Mouse (Mus musculus) ovary, postnatal 14 days (tissue): Measurements from ENCODE around the gene Trim67.

ENCODE experiments used
- DNase-seq: peaks from one replicate; pipeline ENCODE4 v3.0.0; 2022; ENCODE audit warnings: low spot score

The Trim67 gene

DNA sequence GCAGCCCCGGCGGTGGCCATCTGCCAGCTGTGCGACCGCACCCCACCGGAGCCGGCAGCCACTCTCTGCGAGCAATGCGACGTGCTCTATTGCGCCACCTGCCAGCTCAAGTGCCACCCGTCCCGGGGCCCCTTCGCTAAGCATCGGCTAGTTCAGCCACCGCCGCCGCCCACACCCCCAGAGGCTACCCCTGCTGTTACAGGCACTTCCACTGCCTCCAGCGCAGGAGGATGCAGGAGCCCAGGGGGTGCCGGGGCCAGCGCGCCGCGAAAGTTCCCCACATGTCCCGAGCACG is 1.5 kb downstream of the Trim67 start:
- peak; percentile 14 for DNase-seq

DNA sequence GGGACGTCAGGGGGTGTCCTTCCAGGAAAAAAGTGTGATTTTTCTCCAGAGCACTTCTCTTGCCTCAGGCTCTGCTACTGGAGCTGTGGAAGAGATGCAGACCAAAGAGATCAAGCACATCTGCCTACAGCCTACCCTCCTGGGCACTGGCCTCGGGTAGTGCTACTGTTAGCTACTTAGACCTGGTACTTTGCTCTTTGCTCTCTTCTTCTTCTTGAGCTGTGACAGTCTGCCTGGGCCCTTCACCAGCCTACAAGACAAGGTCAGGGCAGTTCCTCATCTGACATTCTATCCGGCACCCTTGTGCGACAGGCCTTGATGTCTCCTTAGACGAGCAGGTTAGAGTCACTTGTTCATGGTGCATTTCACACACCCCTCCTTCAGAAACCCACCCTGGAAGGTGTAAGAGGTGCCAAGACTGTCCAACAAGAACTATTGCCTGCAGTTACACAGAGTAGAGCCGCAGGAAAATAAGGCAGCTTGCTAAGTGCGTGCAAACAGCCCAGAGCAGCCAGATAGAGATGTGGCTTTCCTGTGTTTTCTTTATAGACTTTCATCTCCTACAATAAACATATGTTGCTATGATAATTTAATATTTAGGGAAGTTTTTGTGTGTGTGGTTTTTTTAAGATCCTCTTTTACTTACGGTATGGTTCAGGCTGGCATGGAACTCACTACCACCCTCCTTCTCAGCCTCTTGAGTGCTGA is 3.0 kb downstream of the Trim67 start:
- DNase-seq = no peak

DNA sequence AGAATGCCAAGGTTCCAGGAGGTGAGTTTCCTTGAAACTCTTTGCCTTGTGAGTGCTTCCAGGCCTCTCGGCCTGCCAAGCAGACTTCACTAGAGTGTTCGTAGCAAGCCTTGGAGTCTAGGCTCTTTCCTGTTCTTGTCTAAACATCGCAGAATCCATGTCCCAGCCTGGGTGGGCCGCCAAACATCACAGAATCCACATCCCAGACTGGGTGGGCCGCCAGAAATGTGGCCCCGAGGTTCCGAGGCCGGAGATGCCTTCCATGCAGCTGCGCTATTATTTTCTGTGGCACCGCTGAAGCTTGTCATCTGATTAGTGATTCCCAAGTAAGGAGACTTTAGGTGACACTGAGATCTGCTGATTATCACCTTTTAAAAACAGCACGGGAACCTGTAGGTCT is 7.7 kb downstream of the Trim67 start:
- DNase-seq = no peak

DNA sequence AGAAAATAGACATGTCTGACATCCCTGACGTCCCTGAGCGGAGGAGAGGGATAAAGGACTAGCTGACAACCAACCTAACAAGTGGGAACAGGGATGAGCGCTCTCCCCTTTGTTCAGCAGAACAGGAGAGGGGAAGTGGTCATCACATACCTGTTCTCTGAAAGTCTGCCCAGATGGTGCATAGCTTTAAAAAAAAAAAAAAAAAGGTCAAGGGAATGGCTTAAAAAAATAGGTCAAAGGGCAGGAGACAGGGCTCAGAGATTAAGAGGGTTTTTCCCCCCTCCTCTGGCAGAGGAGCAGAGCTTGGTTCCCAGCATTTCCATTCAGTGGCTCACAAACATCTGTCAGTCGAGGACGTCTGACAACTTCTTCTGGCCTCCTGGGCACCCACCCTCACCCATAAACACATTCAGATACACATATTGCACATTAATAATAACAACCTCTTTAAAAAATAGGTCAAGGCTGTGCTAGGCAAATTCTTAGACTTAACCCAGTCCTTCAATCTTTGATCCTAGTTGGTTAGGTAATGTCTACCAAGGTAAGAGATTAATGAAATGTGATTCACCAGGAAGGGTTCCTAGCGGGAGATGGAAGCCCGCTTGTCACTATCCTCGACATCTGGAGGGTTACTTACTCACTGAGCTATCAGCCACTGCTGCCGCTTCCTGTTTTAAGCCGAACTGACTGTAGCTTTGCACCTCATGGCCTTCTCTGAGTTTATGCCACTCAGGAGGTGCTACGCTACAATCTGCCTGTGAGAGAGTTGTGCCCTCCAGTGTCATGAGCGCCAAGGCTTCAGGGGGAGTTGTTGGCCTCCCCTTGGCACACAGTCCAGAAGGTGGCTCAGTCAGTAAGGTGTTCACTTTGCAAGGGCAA is 11.2 kb downstream of the Trim67 start:
- DNase-seq = no peak

DNA sequence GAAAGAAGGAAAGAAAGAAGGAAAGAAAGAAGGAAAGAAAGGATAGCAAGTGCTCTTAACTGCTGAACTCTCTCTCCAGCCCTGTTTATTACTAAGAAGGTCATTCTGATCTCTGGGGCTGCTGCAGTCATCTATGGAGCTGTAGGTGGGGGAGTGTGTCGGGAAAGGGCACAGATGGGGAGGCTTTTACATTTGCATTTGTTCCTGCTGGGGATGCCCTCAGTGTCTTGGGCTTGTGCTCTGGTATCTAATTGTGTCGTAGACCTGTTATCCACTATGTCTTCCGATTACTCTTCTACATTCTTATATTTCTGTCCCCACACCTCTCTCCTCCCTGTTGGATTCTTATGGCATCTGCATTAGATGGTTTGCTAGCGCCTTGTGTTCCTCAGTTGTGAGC is 13.1 kb downstream of the Trim67 start:
- DNase-seq = no peak

DNA sequence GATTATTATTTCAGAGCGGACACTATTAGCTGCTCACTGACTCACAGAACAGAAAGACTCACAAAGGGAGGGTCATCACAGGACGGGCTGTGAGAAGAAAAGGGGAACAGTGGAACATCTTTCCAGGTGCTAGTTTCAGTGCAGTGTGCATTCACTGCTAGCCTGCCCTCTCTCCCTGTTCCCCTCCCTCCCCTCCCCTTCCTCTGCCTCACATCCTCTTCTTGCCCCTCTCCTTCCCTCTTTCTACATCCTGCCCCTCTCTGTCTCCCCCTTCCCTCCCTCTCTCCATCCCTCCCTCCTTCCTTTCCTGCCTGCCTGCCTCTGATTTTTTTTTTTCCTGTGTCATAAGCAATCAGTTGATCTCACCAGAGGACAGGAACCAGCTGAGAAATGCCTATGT is 16.5 kb downstream of the Trim67 start:
- DNase-seq = no peak

DNA sequence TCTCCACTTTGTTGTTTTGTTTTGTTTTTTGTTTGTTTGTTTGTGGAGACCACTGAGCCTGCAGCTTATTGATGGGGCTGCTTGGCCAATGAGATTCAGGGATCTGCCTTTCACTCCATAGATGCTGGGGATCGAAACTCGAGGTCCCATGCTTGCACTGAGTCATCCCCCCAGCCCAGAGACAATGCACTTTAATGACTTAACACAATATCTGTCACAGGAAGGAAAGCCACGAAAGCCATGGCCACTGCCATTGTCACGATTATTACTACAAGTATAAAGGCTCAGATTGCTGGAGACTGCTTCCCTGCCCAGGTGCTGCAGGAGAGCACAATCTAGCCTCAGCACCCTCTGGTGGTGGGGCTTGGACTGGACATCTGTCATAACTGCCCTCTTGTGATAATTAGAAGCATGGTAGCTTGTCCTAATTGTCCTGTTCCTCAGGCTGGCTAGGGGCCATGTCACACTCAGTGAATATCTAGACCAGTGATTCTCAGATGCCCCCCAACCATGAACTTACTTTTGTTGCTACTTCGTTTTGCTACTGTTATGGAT is 17.2 kb downstream of the Trim67 start:
- no peak for DNase-seq

DNA sequence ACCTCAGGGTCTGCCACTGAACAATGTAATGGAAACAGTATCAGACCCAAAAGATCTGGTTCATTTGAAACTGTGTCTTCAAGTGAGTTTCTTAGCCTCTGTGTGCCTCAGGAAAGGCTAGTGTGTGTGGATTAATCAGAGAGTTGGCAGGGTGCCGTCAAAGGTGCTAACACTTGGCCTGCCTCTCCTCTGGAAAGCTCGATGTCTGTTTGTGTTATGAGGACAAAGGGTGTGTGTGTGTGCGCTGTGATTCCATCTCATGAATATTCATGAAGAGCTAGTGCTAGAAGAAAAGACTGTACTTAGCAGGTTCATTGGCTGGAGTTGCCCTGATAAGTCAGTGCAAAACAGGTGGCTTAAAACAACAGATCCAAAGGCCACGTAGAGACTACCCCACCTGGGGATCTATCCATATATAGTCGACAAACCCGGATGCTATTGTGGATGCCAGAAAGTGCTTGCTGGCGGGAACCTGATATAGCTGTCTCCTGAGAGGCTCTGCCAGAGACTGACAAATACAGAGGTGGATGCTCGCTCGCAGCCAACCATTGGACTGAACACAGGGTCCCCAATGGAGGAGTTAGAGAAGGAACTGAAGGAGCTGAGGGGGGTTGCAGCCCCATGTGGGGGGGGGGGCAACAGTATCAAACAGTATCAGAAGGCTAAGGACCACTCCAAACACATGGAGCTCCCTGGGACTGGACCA is 17.9 kb downstream of the Trim67 start:
- DNase-seq = no peak

DNA sequence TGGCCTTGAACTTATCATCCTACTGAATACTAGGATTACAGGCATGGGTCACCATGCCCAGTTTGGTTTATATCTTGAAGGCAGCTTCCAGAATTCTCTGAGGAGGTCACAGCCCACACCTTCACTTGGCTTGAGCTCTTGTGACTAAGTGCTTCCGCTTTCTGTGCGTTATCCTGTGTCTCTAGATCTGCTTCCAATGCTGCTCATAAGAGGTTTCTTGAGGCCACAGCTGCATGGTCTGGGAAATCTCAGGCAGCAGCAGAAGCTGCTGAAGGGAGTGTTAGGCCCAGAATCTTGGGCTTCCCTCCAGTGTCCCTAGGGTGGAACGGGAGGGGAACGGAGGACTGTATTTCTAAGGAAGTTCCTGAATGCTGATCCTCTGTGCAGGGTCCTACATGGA is 20.4 kb downstream of the Trim67 start:
- no peak for DNase-seq

DNA sequence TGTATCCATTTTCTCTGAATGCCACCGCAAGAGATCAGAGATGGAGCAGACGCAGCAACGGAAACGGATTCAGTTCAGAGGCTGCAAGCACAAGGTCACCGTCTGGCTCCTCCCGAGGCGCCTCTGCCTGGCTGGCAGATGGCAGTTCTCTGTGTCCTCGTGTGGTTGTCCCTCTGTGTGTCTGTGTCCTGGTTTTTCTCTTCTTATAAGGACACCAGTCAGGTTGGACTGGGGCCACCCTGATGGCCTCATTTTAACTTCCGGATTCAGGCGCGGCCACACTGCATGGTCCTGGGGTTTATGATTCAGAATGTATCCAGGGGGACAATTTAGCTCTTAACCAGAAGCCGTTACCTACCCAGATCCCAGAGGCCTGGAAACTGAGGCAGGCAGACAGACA is 23.0 kb downstream of the Trim67 start:
- no peak for DNase-seq

DNA sequence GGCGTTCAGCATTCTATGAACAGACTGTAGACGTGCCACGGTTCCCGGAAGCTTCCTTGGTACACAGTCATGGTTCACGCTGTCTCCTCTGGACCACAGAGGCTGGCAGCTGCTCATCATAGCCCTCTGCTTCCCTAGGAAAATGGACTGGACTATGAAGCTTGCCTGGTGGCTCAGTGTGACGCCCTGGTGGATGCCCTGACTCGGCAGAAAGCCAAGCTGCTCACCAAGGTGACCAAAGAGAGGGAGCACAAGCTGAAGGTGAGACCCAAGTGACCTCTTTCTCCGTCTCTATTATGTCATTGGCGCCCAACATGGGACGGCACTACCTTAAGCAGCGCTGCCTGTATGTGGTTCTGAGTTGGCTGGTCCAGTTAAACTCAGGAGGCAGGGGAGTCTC is 24.0 kb downstream of the Trim67 start:
- no peak for DNase-seq

DNA sequence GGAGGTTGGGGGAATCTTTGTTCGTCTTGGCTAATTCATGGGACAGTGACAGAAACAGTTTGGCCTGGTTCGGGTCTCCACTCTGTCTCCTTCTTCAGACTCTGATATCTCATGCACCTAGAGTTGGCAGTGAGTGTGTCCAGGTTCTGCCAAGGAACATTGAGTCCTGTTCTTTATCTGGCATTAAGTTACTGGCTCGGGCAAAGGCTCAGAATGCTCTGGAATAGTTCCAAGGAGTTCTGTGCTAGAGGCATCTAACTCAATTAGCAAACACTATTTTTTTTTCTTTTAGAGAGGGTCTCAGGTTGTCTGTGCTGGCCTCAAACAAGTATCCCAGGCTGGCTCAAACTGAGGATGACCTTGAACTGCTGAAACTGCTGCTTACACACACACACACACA is 24.5 kb downstream of the Trim67 start:
- no peak for DNase-seq

DNA sequence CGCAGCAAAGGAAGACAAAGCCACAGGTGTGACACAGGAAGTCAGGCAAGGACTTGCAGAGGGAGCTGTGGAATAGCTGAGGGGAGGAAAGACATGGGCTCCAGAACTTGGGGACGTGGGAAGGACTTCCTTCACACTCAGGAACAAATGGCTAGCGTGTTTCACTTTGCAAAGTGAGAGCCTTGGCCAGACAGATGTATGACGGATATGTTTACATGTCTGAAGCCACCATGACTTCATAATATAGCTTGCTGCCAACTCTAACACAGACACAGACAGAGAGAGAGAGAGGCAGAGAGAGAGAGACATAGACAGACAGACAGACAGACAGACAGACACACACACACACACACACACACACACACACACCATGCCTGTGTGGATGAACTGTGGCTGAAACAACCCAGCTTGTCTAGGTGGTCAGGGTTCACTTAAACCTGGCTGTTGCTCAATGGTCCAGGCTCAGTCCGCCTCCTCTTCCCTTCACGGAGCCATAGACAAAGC is 26.8 kb downstream of the Trim67 start:
- no peak for DNase-seq

DNA sequence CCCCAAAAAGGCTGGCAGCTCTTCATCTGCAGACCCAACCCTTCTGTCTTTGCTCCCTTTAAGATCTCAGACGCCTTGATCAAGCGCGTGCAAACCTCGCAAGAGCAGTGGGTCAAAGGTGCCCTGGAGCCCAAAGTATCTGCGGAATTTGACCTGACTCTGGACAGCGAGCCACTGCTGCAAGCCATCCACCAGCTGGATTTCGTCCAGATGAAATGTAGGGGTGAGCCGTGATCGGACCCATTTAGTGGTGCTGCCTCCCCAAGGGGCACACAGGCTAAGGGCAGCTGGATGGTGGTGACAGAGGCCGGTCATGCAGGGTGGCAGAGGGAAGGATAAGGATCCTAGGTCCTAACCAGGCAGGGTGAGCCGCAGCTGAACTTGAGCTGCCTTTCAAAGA is 27.2 kb downstream of the Trim67 start:
- DNase-seq = no peak

DNA sequence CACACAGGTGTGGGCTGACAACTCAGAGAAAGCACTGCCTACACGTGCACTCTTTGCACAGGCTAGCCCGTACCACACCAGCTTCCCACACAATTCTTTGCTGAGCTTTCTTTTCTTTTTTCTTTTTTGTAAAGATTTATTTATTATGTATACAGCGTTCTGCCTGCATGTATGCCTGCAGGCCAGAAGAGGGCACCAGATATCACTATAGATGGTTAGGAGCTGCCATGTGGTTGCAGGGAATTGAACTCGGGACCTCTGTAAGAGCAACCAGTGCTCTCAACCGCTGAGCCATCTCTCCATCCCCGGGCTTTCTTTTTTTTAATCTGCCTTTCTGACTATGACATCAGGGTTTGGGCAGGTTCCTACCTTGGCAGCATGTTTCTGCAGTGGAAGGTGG is 30.6 kb downstream of the Trim67 start:
- DNase-seq = no peak

DNA sequence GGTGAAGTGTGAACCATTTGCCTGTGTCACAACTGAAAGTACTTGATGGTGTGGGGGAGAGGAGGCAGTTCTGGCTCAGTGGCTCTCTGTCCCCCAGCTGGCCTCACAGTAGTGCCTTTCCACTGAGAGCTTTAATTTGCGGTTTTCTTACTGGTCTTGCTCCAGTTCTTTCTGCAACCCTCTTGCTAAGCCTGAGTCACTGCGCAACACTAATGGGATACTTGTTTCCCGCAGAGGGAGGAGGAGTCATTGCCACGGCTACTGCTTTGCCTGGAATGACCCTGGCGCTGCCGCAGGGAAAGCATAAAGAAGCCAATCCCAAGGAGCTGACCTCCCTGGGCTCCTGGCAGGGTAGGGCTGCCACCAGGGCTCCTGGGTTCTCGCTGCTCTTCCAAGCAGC is 33.8 kb downstream of the Trim67 start:
- DNase-seq = peak; percentile 25

DNA sequence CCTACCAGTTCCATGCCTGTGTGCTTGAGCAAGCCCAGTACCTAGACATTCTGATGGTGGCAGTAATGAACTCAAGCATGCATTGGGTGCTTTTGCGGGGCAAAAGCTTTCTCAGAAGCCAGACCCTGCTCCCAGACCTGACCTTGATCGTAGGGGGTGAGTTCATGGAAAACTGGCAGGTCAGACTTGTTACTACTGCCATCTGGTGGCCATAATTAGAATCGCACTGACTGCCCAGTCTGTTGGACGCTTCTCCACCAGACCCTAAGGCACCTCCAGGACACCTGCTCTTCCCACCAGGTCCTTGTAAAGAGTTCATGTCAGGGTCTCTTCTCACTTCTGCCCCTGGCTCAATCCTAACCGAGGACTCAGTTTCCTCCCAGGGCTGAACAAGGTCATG is 34.5 kb downstream of the Trim67 start:
- peak; percentile 64 for DNase-seq

DNA sequence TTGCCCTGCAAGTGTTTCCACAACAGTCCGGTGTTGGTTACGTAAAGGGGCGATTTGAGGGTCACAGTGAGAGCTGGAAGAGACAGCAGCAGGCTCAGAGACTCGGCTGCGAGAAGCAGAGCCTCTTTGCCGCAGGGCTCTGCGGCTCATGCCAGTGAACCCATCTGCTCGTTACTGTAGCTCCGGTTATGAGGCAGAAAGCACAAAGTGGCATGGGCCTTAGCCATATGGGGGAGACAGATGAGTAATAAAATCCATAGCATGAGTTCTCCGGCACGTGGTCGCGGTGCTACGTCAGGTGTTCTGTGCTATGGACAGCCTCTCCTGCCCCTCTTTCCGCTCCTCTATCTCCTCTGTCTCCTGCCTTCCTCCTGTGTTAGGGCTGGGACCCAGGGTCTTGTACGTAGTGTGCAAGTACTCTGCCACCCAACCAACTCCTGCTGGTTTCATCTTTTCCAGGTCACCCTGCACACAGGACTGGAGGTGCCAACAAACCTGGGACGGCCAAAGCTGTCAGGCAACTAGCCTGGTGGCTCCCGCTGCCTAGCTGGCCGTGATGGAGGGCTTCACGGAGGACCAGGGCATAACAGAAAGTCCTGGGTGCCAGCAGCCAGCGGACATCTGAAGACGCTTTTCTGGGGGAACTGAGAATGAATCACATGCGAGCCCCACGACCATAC is 35.8 kb downstream of the Trim67 start:
- DNase-seq = no peak

DNA sequence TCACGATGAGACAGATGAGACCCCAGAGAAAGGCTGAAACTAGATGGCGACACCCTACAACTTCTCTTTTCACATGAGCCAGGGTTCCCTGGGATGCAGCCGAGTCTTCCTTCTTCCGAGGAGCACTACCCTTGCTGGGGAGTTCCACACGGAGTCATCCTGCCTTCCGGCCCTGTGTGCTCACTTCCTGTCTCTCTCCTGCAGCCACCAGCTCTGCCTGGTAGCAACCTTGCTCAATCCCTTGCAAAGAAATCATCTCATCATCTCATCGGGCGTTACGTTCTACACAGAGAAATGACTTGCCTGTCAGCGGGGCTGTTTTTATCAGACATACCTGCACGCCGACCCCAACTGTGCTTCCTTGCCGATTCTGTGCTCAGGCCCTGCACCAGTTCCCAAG is 37.2 kb downstream of the Trim67 start:
- DNase-seq = no peak

DNA sequence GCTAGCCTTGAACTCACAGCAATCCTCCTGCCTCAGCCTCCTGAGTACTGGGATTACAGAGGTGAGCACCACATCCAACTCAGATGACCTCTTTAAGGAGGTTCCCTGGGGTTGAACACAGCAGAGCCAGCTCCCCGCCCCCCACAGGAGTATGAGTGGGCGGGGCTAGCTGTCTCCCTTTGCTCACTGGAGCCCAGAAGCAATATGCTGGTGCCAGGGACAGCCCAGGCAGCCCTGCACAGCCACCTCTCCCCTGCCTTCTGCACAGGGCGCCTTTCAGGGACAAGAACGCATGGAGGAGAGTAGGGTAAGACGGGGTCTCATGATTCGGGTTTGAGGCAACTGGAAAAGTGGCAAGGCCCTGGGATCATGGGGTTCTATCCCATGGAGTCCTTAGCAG is 38.6 kb downstream of the Trim67 start:
- no peak for DNase-seq

DNA sequence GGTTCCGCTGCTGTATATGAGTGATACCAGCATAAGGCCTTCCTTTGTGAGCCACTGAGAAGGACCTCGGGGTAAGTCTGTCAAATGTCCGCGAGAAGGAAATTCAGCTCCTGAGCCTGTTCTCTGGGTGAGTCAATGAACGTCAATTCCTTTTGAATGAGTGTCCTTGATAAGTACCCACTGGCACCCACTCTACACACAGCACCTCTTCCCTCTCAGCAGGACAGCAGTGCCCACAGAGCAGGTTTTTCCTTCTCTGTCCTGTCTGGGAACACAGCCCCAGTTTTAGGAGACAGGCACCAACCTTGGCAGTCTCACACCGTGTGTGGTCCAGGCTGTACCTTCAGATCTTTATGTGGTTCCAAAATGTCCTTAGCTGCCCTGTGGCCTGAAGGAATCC is 39.0 kb downstream of the Trim67 start:
- no peak for DNase-seq
